Mouse (Mus musculus): ENCODE measurements around the gene Cenpa. TPM values are rescaled to one million over a fixed set of nuclear protein-coding genes. Genes with fewer than 3 reads are reported as not detected.

Cenpa gene
- polyA plus RNA-seq, 1 experiment from 2014 or later = 265 TPM

DNA sequence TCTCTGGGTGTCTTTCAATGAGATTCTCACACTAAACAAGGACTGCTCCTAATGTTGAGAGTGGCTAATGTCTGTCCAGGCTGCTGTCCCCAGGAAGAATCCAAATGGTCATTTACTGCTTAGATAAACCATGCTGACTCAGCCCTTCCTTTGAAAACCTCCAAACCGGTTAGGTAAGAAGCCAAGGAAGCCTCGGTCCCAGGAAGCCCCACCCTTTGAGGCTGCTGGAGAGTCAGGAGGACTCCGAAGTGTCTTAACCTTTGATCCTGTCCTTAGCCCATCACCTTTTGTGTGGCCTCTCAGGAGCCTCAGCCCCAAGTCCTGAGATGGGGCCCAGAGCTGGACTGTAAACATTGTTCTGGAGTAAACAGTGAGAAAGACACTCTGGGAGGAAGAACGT is 17.0 kb upstream of the Cenpa start:
- Histone ChIP-seq H3K27me3 (replicated peaks) (no peaks in the 10 kb centered on the region), H3K4me2 (peak overlapping the region; percentile 90; the same call in 1 of the 2 replicates), H3K4me1 (peaks cover 38% of the 10 kb centered on the region), H3K9me3 (replicated peaks) (no peaks in the 10 kb centered on the region), H3K4me3 (peak overlapping the region; percentile 89; the same call in 1 of the 2 replicates), H3K9ac (no peak overlapping the region), H3K36me3 (peaks cover 15% of the 10 kb centered on the region), H3K27ac (no peak overlapping the region)
- ATAC-seq = no peak
- 54% methylated on average over 4 of the region's 4 CpGs for WGBS (ENCODE audit: insufficient replicate concordance)

DNA sequence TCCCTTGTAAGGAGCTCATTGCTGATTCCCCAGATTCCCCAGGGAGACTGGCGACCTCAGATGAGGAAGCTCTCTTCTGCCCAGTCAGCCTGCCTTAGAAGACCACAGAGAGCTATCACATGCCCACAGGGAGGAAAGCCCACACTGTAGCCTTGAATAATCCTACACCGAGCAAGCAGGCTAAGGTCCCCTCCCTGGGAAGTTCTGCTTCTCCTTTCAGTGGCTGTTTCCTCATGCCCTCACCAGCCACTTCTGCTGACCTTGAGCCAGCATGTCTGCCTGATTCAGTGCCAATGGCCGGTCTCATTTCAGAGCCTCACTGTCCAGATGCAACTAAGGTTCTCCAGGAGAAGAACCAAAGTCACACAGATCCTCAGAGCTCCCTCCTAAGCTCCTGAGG is 15.8 kb upstream of the Cenpa start:
- no peak overlapping the region for H3K4me2 ChIP-seq
- no peaks in the 10 kb centered on the region for H3K27me3 ChIP-seq (replicated peaks)
- peaks cover 27% of the 10 kb centered on the region for H3K36me3 ChIP-seq
- no peak overlapping the region for H3K4me3 ChIP-seq
- no peak for ATAC-seq
- no peaks in the 10 kb centered on the region for H3K9me3 ChIP-seq (replicated peaks)
- 0 out of 2 replicates have a peak overlapping the region, but pooled peaks have one; percentile 5 for H3K27ac ChIP-seq
- H3K9ac ChIP-seq = no peak overlapping the region
- peaks cover 38% of the 10 kb centered on the region for H3K4me1 ChIP-seq
- 46% methylated on average over 3 of the region's 3 CpGs for WGBS (ENCODE audit: insufficient replicate concordance)

DNA sequence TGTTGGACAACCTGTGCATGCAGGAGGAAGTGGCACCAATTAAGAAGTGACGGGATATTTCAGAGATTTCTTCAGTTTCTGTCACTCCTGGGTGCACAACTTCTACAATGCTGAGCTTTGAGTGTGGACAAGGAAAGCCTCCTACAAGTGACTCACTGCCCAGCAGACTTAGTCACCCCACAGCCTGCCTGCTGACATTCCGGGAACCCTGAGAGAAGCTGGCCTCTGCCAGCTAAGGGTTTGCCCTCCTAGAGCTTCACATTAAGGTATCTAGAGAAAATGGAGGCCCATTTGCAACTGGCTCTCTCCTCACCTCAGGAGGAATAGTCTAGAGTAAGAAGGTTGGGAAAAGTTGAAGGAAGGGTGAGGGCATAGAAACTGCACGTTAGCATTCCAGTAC is 15.0 kb upstream of the Cenpa start:
- no peak overlapping the region for H3K4me3 ChIP-seq
- no peak overlapping the region for H3K4me2 ChIP-seq
- no peak for ATAC-seq
- peaks cover 35% of the 10 kb centered on the region for H3K36me3 ChIP-seq
- H3K27ac ChIP-seq = no peak overlapping the region
- H3K4me1 ChIP-seq = peaks cover 38% of the 10 kb centered on the region
- no peaks in the 10 kb centered on the region for H3K9me3 ChIP-seq (replicated peaks)
- 74% methylated on average over 3 of the region's 3 CpGs for WGBS (ENCODE audit: insufficient replicate concordance)
- no peak overlapping the region for H3K9ac ChIP-seq
- H3K27me3 ChIP-seq (replicated peaks) = no peaks in the 10 kb centered on the region

DNA sequence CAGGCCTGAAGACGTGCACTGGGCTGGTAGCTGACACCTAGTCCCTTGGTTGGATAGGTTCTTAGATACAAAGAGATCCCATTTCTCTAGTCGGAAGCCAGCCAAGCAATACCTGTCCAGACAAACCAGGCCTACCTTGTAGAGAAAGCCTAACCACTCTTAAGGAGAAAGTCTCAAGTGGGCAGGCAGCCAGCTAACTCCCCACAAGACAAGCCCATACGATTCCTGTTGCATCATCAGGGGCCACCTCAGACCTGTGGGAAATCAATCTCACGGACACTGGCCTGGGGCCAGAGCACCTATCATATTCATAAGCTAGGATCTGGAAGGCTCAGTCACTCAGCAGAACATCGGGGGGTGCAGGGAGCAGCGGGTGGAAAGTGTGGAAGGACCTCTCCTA is 13.3 kb upstream of the Cenpa start:
- Histone ChIP-seq H3K4me3 (no peak overlapping the region), H3K9ac (no peak overlapping the region), H3K27me3 (replicated peaks) (no peaks in the 10 kb centered on the region), H3K9me3 (replicated peaks) (no peaks in the 10 kb centered on the region), H3K27ac (no peak overlapping the region), H3K4me1 (peaks cover 29% of the 10 kb centered on the region), H3K4me2 (no peak overlapping the region), H3K36me3 (peaks cover 52% of the 10 kb centered on the region)
- 73% methylated on average over 6 of the region's 6 CpGs for WGBS (ENCODE audit: insufficient replicate concordance)
- ATAC-seq = no peak

DNA sequence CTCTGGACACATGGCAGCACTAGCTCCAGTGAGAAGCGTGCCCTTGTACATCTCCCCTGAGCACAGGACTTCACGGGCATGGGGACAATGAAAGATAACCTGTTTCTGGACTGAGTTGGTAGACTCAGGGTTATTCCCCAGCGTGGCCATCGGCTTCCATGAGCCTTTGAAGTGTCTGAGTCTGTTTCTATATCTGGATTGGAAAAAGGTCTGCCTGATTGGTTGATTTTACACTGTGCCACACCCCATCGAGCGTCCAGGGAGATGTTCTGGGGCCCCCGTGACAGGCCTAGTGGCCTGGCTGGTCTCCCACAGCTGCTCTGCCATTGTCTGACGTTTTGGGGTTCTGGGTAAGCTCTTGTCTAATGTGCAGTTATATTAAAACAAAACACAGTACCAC is 11.5 kb upstream of the Cenpa start:
- Histone ChIP-seq H3K9ac (no peak overlapping the region), H3K27ac (no peak overlapping the region), H3K9me3 (replicated peaks) (no peaks in the 10 kb centered on the region), H3K4me3 (no peak overlapping the region), H3K4me2 (no peak overlapping the region), H3K27me3 (replicated peaks) (no peaks in the 10 kb centered on the region), H3K4me1 (peaks cover 11% of the 10 kb centered on the region), H3K36me3 (peaks cover 61% of the 10 kb centered on the region)
- ATAC-seq = no peak
- 71% methylated on average over 8 of the region's 8 CpGs for WGBS (ENCODE audit: insufficient replicate concordance)

DNA sequence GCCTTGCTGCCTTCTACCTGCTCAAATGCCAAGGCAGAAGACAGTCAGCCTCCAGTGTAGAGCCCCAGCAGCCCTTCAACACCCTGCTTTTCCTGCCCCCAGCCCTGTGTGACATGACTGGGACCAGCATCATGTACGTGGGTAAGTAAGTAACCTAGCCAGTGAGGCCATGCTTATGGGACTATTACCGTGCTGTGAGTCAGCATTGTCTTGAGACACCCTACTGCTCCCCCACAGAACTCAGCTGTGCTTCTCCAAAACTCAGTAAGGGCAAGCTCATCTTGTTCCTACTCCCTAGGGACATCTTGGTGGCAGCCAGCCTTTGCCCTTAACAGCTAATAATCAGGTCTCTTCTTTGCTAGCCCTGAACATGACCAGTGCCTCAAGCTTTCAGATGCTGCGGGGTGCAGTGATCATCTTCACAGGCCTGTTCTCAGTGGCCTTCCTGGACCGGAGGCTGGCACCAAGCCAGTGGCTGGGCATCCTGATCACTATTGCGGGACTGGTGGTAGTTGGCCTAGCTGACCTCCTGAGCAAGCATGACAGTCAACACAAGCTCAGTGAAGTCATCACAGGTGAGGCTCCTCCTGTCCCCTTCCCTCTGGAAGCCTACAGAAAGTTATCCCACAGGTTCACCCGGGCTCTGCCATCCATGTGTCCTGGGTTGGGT is 10.9 kb upstream of the Cenpa start:
- H3K4me2 ChIP-seq = no peak overlapping the region
- no peak for ATAC-seq
- H3K36me3 ChIP-seq = peaks cover 61% of the 10 kb centered on the region
- no peak overlapping the region for H3K4me3 ChIP-seq
- no peak overlapping the region for H3K9ac ChIP-seq
- WGBS (ENCODE audit: insufficient replicate concordance) = 85% methylated on average over 6 of the region's 6 CpGs
- no peaks in the 10 kb centered on the region for H3K27me3 ChIP-seq (replicated peaks)
- H3K27ac ChIP-seq = no peak overlapping the region
- no peaks in the 10 kb centered on the region; the same call in 1 of the 2 replicates for H3K9me3 ChIP-seq (replicated peaks)
- H3K4me1 ChIP-seq = peaks cover 5% of the 10 kb centered on the region; the same call in 1 of the 2 replicates

DNA sequence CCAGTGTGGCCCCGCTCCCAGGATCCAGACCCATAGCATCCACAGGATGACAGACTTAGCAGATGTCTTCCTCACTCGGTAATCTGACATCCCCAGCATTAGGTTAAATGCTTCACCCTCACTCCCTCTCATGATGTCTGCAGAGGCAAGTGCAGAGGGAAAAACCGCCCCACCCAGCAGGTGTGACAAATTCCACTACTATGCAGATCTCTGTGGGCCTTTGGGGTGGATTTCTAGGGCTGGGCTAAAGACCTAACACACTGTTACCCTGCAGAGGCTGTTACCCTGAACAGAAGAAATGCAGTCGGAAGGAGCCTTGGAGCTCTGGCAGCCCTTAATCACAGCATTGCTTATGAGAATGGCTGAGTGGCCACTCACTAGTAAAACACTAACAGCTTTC is 7.5 kb upstream of the Cenpa start:
- Histone ChIP-seq H3K4me3 (no peak overlapping the region), H3K9me3 (replicated peaks) (no peaks in the 10 kb centered on the region; the same call in 1 of the 2 replicates), H3K9ac (no peak overlapping the region), H3K27me3 (replicated peaks) (no peaks in the 10 kb centered on the region), H3K27ac (no peak overlapping the region), H3K4me1 (no peaks in the 10 kb centered on the region), H3K4me2 (no peak overlapping the region), H3K36me3 (peaks cover 47% of the 10 kb centered on the region)
- ATAC-seq = no peak
- 66% methylated on average over 4 of the region's 4 CpGs for WGBS (ENCODE audit: insufficient replicate concordance)

DNA sequence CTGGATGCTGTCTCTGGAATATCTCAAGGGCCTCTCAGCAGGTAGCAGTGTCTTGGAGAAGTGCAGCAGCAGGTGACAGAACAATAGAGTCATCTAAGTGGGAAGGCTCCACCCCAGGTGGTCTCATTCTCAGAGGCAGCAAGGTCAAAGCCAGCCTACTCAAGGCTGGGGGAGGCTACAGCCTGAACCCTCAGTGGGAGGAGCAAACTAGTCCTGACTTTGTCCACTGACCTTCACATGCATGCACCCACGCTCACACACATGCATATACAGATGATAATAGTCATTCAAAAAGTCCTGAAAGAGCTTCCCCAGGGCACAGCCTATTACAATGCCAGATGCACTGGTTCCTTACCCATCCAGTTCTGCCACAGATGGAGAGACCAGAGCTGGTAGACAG is 6.3 kb upstream of the Cenpa start:
- peaks cover 39% of the 10 kb centered on the region for H3K36me3 ChIP-seq
- H3K4me3 ChIP-seq = no peak overlapping the region
- WGBS (ENCODE audit: insufficient replicate concordance) = 70% methylated on average over 1 of the region's 1 CpGs
- H3K9ac ChIP-seq = no peak overlapping the region
- H3K4me2 ChIP-seq = no peak overlapping the region
- no peak overlapping the region for H3K27ac ChIP-seq
- no peaks in the 10 kb centered on the region; the same call in 1 of the 2 replicates for H3K9me3 ChIP-seq (replicated peaks)
- 0 out of 2 replicates have a peak, but pooled peaks cover 3% of the 10 kb centered on the region for H3K4me1 ChIP-seq
- ATAC-seq = no peak
- no peaks in the 10 kb centered on the region for H3K27me3 ChIP-seq (replicated peaks)

DNA sequence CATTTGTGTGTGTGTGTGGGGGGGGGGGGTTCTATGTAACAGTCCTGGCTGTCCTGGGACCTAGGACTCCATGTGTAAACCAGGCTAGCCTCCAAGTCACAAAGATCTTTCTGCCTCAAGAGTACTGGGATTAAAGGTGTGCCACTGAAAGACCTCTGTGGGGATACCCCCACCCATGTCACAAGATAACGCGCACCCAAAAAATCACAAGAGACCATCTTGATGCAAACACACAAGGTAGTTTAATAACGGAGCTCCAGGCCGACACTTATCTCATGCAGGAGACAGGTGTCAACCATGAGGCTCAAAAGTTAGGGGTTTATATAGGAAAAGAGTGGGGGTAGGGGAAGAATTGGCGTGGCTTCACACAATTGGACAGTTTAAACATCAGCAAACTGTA is 5.8 kb upstream of the Cenpa start:
- 86% methylated on average over 5 of the region's 5 CpGs for WGBS (ENCODE audit: insufficient replicate concordance)

DNA sequence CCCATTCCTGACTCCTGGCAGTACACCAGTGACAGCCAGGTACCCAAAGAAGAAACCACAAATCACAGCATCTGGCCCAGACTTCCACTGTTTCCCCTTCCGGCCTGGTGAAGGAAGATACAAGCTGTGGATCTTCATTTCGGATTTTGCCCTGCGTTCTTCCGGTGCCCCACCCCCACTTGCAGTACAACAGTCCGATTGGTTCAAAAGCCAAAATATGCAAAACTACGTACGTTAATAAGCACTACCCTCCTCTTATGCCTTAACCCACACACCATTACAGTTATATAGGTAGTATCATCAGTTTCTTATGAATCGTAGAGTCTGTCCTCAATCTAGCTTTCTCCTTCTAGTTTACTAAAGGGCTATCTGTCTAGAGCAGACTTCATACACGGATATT is 1.2 kb upstream of the Cenpa start:
- H3K27ac ChIP-seq = no peak overlapping the region
- no peak overlapping the region for H3K9ac ChIP-seq
- peaks cover 38% of the 10 kb centered on the region for H3K4me1 ChIP-seq
- WGBS (ENCODE audit: insufficient replicate concordance) = 73% methylated on average over 9 of the region's 9 CpGs
- H3K4me2 ChIP-seq = no peak overlapping the region
- no peaks in the 10 kb centered on the region for H3K27me3 ChIP-seq (replicated peaks)
- H3K9me3 ChIP-seq (replicated peaks) = no peaks in the 10 kb centered on the region; the same call in 1 of the 2 replicates
- peaks cover 23% of the 10 kb centered on the region for H3K36me3 ChIP-seq
- no peak for ATAC-seq
- H3K4me3 ChIP-seq = no peak overlapping the region

More for the DNA sequence above, 5.8 kb upstream of the Cenpa start:
- no peaks in the 10 kb centered on the region; the same call in 1 of the 2 replicates for H3K9me3 ChIP-seq (replicated peaks)
- no peak overlapping the region for H3K4me2 ChIP-seq
- H3K9ac ChIP-seq = no peak overlapping the region
- peaks cover 6% of the 10 kb centered on the region for H3K4me1 ChIP-seq
- no peak overlapping the region for H3K27ac ChIP-seq
- no peaks in the 10 kb centered on the region for H3K27me3 ChIP-seq (replicated peaks)
- ATAC-seq = no peak
- peaks cover 33% of the 10 kb centered on the region for H3K36me3 ChIP-seq
- no peak overlapping the region for H3K4me3 ChIP-seq

DNA sequence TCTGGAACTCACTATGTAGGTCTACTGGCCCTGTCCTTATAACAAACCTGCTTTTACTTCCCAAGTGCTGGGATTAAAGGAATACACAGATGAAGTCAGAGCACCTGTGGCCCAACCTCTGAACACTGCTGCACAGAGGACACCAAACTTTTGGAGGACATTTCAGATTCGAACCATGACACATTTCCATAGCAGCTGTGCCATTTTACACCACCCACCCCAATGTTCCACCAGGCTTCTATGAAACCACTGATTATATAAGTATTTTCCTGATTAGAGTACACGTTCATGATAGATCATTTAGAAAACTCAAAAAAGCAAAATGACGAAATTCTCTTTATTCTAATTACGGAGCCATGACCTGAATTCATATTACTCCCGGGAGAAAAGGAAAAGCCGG is 609 bp upstream of the Cenpa start:
- Histone ChIP-seq H3K9me3 (replicated peaks) (no peaks in the 10 kb centered on the region; the same call in 1 of the 2 replicates), H3K4me1 (peaks cover 38% of the 10 kb centered on the region), H3K4me2 (peak overlapping the region; percentile 78), H3K9ac (peak overlapping the region; percentile 89), H3K27ac (peak overlapping the region; percentile 86), H3K27me3 (replicated peaks) (no peaks in the 10 kb centered on the region), H3K4me3 (peak overlapping the region; percentile 75), H3K36me3 (peaks cover 29% of the 10 kb centered on the region)
- no peak for ATAC-seq
- 49% methylated on average over 6 of the region's 6 CpGs for WGBS (ENCODE audit: insufficient replicate concordance)

DNA sequence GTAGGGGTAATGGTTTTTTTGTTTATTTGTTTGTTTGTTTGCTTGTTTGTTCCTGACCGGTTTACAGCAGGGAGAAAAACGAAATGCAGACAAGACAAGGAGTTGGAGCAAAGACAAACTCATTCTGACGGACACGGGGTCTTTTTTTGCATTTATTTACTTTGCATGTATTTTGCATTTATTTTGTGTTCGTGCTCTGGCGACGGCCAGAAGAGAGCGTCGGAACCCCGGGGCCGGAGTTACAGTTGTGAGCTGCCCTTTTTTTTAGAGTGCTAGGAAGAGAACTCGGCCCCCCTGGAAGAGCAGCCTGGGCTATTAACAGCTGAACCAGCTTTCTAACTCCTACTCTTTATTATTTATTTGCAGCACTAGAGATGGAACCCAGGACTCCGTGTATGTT is 638 bp downstream of the Cenpa start:
- WGBS (ENCODE audit: insufficient replicate concordance) = under 1% methylated on average over 13 of the region's 13 CpGs
- peaks cover 42% of the 10 kb centered on the region for H3K36me3 ChIP-seq
- H3K4me3 ChIP-seq = peak overlapping the region; percentile 75
- peak overlapping the region; percentile 89 for H3K9ac ChIP-seq
- no peak for ATAC-seq
- H3K4me1 ChIP-seq = peaks cover 38% of the 10 kb centered on the region
- peak overlapping the region; percentile 84 for H3K27ac ChIP-seq
- H3K9me3 ChIP-seq (replicated peaks) = no peaks in the 10 kb centered on the region
- H3K27me3 ChIP-seq (replicated peaks) = no peaks in the 10 kb centered on the region
- peak overlapping the region; percentile 78 for H3K4me2 ChIP-seq
